Mouse (Mus musculus) CH12.LX (cell line): Measurements from ENCODE around the gene Ezr.

Source experiments
- CTCF ChIP-seq, 2 experiments: IDR thresholded peaks in 1 of 2; conservative IDR thresholded peaks in 1 of 2; 2 replicates each; pipeline ENCODE4 v1.5.1; 2011 to 2012; ENCODE audit warnings: low read depth in 2 of 2, low read length in 2 of 2, improper control_type of control experiment in 1 of 2, inconsistent platforms in 1 of 2, mild to moderate bottlenecking in 1 of 2, moderate library complexity in 1 of 2
- JUND ChIP-seq: conservative IDR thresholded peaks from 2 replicates; pipeline ENCODE4 v1.6.1; 2011; ENCODE audit warnings: low read depth, low read length, improper control_type of control experiment
- MAFK ChIP-seq: IDR thresholded peaks from 2 replicates; pipeline ENCODE4 v1.6.1; 2011; ENCODE audit warnings: low read length, improper control_type of control experiment; ENCODE audit not compliant: insufficient replicate concordance
- MAX ChIP-seq: IDR thresholded peaks from 2 replicates; pipeline ENCODE4 v1.6.1; 2011; ENCODE audit warnings: low read length, improper control_type of control experiment
- POLR2A ChIP-seq: IDR thresholded peaks from 2 replicates; pipeline ENCODE4 v1.6.1; 2011; ENCODE audit warnings: low read depth, mild to moderate bottlenecking, improper control_type of control experiment, low read length
- POLR2AphosphoS2 ChIP-seq: IDR thresholded peaks from 2 replicates; pipeline ENCODE4 v1.6.1; 2011; ENCODE audit warnings: low read depth, low read length, improper control_type of control experiment
- TBP ChIP-seq: conservative IDR thresholded peaks from 2 replicates; pipeline ENCODE4 v1.6.1; 2011; ENCODE audit warnings: low read depth, low read length, improper control_type of control experiment
- TCF12 ChIP-seq: IDR thresholded peaks from 2 replicates; pipeline ENCODE4 v1.6.1; 2014; ENCODE audit warnings: low read depth, mild to moderate bottlenecking, inconsistent platforms, low read length, improper control_type of control experiment
- ZC3H11A ChIP-seq: IDR thresholded peaks from 2 replicates; pipeline ENCODE4 v1.6.1; 2012; ENCODE audit warnings: low read depth, mild to moderate bottlenecking, inconsistent platforms, low read length, improper control_type of control experiment

DNA sequence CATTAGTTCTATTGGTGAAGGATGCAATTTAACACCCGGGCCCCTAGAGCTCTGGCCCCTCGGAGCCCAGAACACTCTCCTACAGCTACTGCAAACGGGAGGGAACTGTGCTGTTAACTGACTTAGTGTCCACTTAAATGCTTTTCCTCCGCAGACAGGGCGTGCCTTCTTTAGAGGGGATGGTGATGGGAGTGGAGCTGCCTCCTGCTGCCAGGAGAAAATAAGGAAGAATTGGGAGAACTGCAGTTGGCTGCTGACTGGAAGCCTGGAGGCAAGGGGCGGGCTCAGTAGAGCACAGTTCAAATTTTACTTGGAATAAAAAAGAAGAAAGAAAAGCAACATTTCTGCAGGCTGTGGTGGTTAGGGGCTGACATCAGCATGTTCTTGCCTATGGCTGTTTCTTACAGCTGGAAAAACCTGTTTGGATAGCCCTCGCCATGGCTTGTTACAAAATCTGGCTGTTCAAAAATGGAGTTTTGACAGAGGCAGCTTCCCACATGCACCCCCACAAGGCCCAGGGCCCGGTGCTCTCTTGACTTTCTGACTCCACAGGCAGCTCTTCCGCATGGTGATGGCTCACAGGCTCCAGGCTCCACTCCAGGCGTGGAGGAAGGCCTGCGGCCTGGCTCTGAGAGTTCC, 31.2 kb downstream of the Ezr start:
- no peak for TF ChIP-seq MAX
- TF ChIP-seq CTCF (conservative IDR thresholded peaks at IDR 0.05 in 1 of 2, IDR thresholded peaks at IDR 0.05 in 1 of 2; ENCODE audit: low read depth in 2 of 2, low read length in 2 of 2), result no peak
- TF ChIP-seq TCF12, result no peak
- TF ChIP-seq POLR2A, result no peak
- TF ChIP-seq MAFK, result no peak
- no peak for TF ChIP-seq JUND
- TF ChIP-seq ZC3H11A, result no peak
- no peak for TF ChIP-seq POLR2AphosphoS2
- no peak for TF ChIP-seq TBP
